Mouse (Mus musculus) gastrocnemius, adult 18-20 months (tissue): ENCODE results near the gene Cox7a2. TPM values are rescaled to one million over a fixed set of nuclear protein-coding genes. Genes with fewer than 3 reads are reported as not detected.

Source experiments
- DNase-seq: peaks from one replicate; pipeline ENCODE4 v3.0.0; 2021; ENCODE audit warnings: low spot score
- long read RNA-seq, 2 experiments: library from polyadenylated mRNA; stranded (forward); transcript quantifications; one replicate each; pipeline ENCODE4 v2.0.0; 2021
- total RNA-seq, 2 experiments: library from RNA; stranded (reverse); gene quantifications; 2 replicates each; pipeline ENCODE4 v1.2.3; 2021

Cox7a2 gene
- total RNA-seq: 100 to 1,000 TPM; 339 to 412 TPM
- long read RNA-seq, experiment 1, transcript Cox7a2-201 (4 exons, 659 nt): major isoform, 728 of 786 reads
- long read RNA-seq, experiment 1, partial matches to known transcripts: 3 of 786 reads
- long read RNA-seq, experiment 1, other reads (novel, unspliced or antisense): 54 of 786 reads
- long read RNA-seq, experiment 2, transcript Cox7a2-201 (4 exons, 659 nt): major isoform, 496 of 521 reads
- long read RNA-seq, experiment 2, partial matches to known transcripts: 0 of 521 reads
- long read RNA-seq, experiment 2, other reads (novel, unspliced or antisense): 24 of 521 reads

DNA sequence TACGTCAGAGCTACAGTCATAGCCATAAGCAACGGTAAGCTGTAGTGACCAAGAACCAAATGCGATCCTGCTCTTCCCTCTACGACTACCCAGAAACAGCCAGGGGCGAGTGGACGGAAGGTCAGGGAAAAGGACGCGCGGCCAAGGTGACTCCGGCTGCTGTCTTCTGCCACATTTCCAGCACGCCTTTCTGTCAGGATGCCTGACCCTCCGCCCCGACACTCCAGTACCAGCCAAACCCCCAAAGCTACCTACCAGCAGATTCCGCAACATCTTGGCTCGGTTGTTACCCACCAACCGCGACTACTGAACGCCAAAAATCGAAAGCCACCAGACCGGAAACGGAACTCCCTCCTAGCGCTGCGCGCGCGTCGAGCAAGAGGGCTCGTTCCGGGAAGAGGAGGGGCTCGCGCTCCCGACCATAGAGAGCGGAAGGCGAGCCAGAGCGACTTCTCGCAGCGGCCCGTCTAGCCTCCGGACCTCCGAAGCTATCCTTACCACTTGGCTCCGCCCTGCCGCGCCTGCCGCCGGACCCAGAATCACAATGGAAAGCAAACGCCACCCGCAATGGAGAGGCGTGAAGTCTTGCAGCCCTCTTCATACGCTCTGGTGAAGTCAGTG lies at the start of gene Cox7a2:
Cox7a2 (minus strand) TSS at position 494 of the 621 bp plus-strand sequence.
- DNase-seq: peak; percentile 95

DNA sequence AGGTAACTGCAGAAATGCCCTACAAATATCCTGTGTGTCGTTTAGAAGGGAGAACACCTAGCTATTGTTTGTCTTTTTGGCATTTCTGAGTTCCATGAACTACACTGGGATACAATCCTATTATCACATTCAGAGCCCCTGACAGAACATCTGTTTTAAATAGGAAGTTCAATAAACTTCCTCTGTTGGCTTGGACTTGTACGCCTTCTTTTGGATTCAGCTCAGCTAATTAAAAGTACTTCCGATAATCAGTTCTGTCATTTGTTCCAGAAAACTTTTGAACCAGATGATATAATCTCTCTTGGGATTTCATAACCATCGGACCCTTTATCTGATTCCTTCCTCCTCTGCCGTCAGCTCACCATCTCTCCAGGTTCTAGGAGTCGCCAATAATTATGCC lies 49.7 kb upstream of the Cox7a2 start:
- DNase-seq: no peak

DNA sequence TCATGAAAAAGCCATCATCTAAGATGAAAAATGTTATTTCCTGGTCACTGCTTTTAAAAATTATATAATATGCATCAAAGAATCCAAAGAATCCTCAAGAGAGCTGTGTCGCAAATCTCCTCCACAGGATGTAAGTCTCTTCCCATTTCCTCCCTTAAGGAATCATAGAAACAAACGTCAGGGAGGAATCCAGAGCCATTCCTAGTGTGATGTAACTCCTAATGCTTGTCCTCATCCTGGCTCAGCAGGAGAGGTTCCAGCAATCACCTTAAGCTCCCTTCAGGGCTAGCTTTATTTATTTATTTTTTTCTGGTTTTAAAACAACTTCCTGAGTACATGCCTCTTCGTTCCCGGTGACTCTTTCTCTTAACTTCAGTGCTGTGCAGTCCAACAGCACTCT lies 47.5 kb upstream of the Cox7a2 start:
- DNase-seq: no peak

GRCm38 (mm10) chr9:79806317-79807075 lies 46.8 kb upstream of the Cox7a2 start:
- DNase-seq: peak; percentile 55

DNA sequence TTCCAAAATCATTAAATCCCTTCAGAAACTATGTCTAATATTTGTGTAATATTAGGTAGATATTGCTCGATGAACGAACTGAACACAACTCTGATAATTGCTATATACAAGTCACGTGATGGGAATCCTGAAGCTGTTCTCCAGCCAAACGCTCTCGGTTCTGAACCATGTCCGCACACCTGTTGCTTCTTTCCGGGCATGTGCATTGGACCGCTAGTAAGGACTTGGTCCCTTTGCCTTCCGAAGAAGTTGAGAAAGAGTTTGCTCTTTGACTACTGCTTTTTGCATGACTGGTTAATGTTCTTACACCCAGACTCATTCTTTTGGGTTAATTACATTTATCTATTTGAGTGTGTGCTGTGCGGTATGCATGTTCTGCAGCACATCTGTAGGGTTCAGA lies 45.7 kb upstream of the Cox7a2 start:
- DNase-seq: no peak

DNA sequence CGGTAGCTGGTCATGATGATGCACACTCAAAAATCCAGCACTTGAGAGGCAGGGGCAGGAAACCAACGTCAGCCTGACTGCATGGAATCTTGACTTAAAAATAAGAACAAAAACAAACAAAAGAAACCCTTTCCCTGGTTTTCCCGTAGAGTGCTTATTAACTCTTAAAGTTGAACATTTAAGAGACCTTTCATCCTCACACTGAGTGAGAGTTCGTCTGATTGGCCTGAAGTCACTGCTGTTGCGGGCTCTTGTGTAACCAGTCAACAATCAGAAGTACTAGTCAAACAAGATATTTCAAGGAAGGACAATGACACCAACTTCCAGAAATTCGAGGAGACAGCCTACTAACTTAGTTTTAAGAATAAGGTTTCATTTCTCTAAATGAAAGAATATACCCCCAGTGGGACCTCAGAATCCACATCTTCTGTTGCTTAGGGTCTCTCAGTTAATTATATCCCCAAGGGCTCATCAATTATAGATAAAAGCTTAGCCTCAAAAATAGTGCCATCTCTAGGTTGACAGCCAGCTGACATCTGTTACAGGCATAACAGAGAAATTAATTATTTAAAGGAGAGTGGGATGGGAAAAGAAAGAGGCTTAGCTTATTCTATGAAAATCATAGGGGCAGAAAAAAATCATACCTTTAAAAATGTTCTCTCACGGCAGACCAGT lies 36.9 kb upstream of the Cox7a2 start:
- no peak for DNase-seq

DNA sequence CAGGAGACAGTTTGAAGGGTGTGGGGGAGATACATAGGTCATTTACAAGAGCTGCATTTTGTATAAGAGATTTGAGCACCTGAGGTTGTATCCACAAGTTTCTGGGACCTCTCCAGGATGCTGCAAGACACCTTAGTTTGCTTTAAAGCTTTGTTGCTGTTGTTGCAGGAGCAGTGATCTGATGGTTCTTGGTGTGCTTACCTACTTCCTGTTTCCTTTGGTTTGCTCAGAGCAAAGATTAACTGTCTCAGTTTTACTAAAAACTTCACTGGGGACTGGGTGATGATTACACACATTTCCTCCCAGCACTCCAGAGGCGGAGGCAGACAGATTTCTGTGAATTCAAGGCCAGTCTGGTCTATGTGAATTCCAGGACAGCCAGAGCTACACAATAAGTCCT lies 35.4 kb upstream of the Cox7a2 start:
- no peak for DNase-seq

DNA sequence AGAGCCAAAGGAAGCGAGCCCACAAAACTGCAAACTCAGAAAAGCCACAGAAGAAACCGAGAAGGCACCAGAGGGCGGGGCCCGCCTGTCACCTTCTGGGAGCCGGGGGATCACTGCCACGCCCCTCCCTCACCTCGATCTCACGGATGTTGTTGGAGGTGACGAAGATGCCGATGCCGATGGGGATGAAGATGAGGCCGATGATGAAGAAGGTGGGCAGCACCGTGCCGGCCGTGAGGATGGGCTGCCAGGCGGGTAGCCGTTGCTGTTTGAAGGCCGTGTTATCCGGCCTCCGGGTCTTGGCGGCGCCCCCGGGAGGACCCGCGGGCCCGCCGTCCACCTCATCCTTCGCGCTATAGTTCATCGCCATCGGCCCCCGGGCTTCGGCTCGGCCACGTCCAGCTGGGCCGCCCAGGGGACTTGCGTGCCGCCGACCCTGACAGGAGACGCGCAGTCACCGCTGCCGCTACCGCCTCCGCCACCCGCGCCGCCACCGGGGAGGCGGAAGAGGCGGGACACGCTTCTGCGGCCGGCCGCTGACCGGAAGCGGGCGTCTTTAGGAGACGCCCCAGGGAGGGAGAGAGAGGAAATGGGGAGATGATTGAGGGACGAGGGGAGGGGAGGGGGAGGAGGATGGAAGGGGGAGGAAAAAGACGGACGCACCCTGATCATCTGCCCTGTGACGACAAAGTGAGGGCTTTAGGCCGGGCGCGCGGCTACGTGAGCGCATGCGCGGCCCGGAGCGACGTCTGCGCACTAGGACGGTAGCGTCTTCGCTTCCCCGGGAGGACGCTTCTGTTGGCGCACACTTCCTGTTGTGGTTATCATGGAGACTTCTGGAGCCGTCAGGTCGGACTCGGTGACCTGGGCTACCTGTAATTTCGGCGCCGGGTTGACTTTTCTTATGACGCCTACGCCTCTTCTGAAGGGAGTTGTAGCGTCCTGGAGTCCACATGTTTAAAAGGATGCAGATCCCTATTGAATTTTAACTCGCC lies 33.5 kb upstream of the Cox7a2 start, which contains the start of gene Tmem30a:
Tmem30a (minus strand) TSS at position 667 of the 995 bp plus-strand sequence.
- DNase-seq: peak; percentile 96

DNA sequence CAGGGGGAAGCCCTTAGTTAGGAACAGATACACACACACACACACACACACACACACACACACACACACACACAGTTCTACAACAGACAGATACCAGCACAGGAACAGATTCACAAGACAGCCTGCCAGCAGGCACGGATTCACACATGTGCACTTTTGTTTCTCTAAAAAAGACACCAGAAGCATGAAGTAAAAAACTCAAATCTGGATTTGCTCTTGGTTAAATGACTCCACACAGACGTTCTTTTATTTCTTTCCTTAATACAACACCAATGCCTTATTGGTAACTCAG lies 26.1 kb upstream of the Cox7a2 start:
- no peak for DNase-seq

DNA sequence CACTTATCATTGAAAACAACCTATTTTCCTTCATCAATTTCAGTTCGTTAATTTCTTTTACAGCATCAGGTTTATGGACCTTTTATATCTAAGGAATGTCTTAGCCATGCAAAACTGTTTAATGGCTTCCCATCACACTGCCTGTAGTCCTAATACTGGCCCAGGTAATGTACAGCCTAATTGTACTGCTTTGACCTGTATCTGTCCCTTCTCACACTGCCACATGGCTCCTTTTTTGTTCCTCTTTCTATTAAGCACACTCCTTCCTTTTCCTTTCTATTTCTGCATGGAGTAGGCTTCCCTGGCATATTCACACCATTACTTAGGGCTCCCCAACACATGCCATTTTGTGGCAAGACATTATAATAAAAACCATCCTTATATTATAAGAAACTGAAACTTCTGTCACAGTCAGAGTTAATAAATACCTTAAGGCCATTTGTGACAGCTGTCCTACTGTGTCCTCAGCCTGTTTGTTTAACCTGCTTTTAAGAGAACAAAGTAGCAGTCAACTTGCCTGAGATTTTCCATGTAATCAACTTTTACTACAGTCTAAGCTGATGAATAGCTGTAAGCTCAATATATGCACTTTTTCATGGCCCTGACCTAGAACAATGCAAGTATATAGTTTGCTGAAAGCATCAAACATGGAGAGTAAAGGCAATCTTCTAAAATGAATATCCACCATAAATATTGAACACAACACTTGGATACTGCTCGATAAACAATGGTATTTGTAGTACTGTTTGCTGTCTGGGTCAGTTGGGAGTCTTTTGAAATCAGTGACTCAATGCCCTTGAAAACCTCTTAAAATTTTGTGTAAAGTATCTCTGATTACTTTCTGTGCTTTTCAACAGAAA lies 25.5 kb upstream of the Cox7a2 start:
- no peak for DNase-seq

- no peak for DNase-seq
These were observed 24.8 kb upstream of the Cox7a2 start for GRCm38 (mm10) chr9:79784439-79784838.

GRCm38 (mm10) chr9:79779354-79779753 lies 19.7 kb upstream of the Cox7a2 start:
- no peak for DNase-seq

DNA sequence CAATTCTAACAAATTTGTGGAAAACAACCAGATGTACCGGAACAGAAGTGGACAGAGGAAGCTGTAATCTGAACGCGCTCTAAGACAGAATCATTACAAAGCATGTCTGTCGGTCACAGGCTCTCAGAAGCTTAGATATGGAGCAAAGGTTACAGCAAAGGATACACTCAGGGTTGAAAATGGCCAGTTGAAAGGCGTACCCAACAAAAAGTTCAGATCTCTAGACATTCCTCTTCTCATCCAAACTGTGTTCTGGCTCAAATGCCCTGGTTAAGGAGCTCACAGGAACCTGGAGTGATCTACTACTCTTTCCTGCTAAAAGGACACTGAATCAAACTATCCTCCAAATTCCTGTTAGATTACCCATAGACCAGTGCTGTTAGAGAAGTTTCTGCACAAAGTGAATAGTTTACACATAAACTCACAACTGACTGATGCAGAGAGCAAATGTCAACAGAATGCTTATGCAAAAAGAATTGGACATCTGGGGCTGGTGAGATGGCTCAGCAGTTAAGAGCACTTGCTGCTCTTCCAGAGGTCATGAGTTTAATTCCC lies 7.4 kb upstream of the Cox7a2 start:
- DNase-seq: no peak

- no peak for DNase-seq
These were observed 5.7 kb upstream of the Cox7a2 start for GRCm38 (mm10) chr9:79765329-79765728.

DNA sequence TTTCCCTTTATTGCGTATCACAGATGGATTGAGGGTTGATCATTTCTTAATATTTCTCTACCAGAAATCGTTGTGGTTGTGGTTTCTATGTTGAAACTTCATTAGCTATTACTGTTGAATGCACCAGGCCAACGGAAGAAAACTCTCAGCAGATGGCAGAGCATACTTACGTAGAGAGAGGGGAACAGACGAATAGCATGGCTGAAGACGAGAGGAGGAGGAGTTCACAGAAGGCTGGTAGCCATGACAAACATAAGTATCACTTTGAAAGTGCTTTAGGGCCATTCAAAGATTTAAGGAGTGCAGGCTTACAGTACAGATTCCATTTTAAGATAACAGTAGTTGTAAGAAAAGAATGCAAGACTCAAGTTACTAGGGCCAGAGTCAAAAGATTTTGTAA lies 2.8 kb upstream of the Cox7a2 start:
- no peak for DNase-seq

DNA sequence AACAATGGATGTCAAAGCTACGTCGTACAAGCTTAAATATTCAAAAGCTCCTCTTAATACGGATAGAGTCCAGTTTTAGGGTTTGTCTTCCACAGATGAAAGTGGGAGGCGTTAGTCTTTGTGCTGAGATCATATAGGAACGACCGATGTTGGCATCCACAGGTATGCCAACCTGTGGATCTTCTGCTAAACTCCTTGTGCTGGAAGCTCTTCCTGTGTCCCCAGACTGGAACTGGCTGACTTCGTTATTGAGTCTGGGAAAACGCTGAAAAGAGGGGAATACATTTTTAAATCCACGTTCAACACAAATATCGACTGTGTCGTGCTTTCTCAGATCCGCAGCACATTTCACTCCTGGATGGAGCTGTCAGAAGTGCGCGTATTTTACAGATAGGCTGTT lies 398 bp upstream of the Cox7a2 start:
- DNase-seq: no peak

GRCm38 (mm10) chr9:79755311-79755710 lies 4.4 kb downstream of the Cox7a2 start:
- DNase-seq: no peak

- no peak for DNase-seq
These were observed 7.8 kb downstream of the Cox7a2 start for GRCm38 (mm10) chr9:79751846-79752245.

GRCm38 (mm10) chr9:79750709-79751108 lies 9.0 kb downstream of the Cox7a2 start:
- no peak for DNase-seq

DNA sequence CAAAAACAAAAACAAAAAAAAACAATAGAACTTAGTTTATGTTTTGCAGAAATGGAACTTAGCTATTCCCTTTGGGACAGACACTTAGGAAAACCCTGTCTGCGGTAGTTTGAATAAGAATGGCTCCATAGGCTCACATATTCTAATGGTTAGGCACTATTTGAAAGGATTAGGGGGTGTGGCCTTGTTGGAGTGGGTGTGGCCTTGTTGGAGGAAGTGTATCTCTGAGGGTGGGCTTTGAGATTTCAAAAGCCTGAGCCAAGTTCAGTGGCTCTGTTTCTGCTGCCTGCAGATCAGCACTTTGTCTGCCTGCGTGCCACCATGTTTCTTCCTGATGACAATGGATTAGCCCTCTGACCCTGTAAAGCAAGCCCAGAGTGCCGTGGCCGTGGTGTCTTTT lies 14.6 kb downstream of the Cox7a2 start:
- no peak for DNase-seq
